Mouse (Mus musculus) adrenal gland, adult 2 months (tissue): Measurements from ENCODE around the gene Srarp. TPM values are rescaled to one million over a fixed set of nuclear protein-coding genes. Genes with fewer than 3 reads are reported as not detected.
A peak's percentile ranks its signal among the peaks of the same experiment; 100 is the strongest.

Experiments
- DNase-seq: peaks from one replicate; pipeline ENCODE4 v3.0.0; 2021
- polyA plus RNA-seq: library from polyadenylated mRNA; depleted of rRNA; stranded (reverse); fragments of >200 nt; gene quantifications from 2 replicates; pipeline ENCODE4 v1.2.3, GENCODE M21; 2012; rRNA removed
- total RNA-seq, 2 experiments: library from RNA; stranded (reverse); gene quantifications; 2 replicates each; pipeline ENCODE4 v1.2.3; 2021

The Srarp gene
- total and polyA plus RNA-seq, 3 experiments = 0.22 to 0.55 (median 0.32) TPM

GRCm38 (mm10) chr4:141389366-141390150, 46.3 kb downstream of the Srarp start:
- DNase-seq = no peak

GRCm38 (mm10) chr4:141387933-141388332, 48.0 kb downstream of the Srarp start:
- no peak for DNase-seq

DNA sequence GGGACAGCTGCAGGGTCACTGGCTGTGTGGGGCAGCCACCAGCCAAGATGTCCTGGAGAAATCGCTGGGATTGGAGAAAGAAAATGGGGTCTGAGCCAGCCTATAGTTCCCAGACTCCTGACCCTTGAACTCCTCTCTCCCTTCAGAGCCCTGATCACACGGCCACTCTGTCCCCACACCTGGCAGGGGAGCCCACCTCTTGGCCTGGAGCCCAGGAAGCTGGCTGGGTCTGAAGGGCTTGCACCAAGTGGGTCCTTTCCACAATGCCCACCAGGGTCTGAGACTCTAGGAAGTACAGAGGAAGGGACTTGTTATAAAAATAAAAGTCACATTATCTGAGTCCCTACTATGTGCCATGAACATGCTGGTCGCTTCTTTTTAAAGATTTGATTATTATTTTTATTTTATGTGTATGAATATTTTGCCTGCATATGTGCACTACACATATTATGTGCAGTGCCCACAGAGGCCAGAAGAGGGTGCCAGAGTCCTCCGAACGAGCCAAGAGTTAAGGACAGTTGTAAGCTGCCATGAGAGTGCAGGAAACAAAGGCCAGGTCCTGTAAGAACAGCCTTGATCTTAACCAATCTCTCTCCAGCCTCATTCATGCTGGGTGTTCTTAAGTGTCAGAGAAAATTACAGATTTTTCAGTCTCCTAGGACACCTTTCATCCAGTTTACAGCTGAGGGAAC, 48.7 kb downstream of the Srarp start:
- DNase-seq = peak; percentile 70

DNA sequence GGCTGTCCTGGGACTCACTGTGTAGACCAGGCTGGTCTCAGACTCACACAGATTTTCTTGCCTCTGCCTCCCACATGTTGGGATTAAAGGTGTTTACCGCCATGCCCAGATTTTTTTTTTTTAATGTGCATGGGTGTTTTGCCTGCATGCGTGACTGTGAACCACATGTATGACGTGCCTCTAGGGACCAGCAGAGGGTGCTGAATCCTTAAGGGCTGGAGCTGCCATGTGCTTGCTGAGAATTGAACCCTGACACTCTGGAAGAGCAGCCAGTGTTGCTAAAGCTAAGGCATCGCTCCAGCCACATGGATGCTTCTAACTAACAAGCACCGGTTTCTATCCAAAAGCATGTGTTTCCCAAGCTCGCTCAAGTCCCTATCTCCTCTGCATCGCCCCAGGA, 49.8 kb downstream of the Srarp start:
- no peak for DNase-seq

- DNase-seq = peak; percentile 47
Measured at GRCm38 (mm10) chr4:141385275-141385674, 50.6 kb downstream of the Srarp start.

Other genes starting within 250 kb of the Srarp start
- 1 to 10 TPM in 1 of 2 experiments, under 1 TPM in 1; 0.86 to 1.1 TPM for gene Rsg1, start 222.1 kb downstream of the Srarp start, total RNA-seq
- 1.7 and 2.3 TPM in 2 replicates for gene Rsg1, start 222.1 kb downstream of the Srarp start, polyA plus RNA-seq
- gene Arhgef19, start 196.6 kb downstream of the Srarp start, total RNA-seq = 10 to 100 TPM; 50.9 to 65.1 TPM
- gene Arhgef19, start 196.6 kb downstream of the Srarp start, polyA plus RNA-seq = 58.3 and 75.8 TPM in 2 replicates
- gene Epha2, start 134.9 kb downstream of the Srarp start, total RNA-seq = 10 to 100 TPM; 11.7 to 19.4 TPM
- 18.0 and 24.1 TPM in 2 replicates for gene Epha2, start 134.9 kb downstream of the Srarp start, polyA plus RNA-seq
- gene Fam131c, start 67.9 kb downstream of the Srarp start, total RNA-seq = 1 to 10 TPM in 1 of 2 experiments, under 1 TPM in 1; 0.86 to 4.5 TPM
- gene Fam131c, start 67.9 kb downstream of the Srarp start, polyA plus RNA-seq = 3.1 and 9.5 TPM in 2 replicates
- gene Clcnka, start 37.4 kb downstream of the Srarp start, total RNA-seq = not detected
- gene Clcnka, start 37.4 kb downstream of the Srarp start, polyA plus RNA-seq = 0.04 and 0.07 TPM in 2 replicates
- not detected for gene Clcnkb, start 20.1 kb downstream of the Srarp start, total RNA-seq
- not detected in 2 replicates for gene Clcnkb, start 20.1 kb downstream of the Srarp start, polyA plus RNA-seq
- 1 to 10 TPM in 1 of 2 experiments, under 1 TPM in 1; 0.26 to 1.1 TPM for gene Hspb7, start 15.3 kb downstream of the Srarp start, total RNA-seq
- 1.1 and 1.2 TPM in 2 replicates for gene Hspb7, start 15.3 kb downstream of the Srarp start, polyA plus RNA-seq
- gene Zbtb17, start 8.5 kb upstream of the Srarp start, total RNA-seq = 10 to 100 TPM; 15.8 to 18.7 TPM
- gene Zbtb17, start 8.5 kb upstream of the Srarp start, polyA plus RNA-seq = 26.5 and 34.4 TPM in 2 replicates
- 10 to 100 TPM; 37.8 to 55.3 TPM for gene Spen, start 102.5 kb upstream of the Srarp start, total RNA-seq
- gene Spen, start 102.5 kb upstream of the Srarp start, polyA plus RNA-seq = 63.9 and 76.4 TPM in 2 replicates
- gene Fblim1, start 170.0 kb upstream of the Srarp start, total RNA-seq = 10 to 100 TPM in 1 of 2 experiments, 1 to 10 TPM in 1; 9.0 to 23.0 TPM
- 10.4 and 12.8 TPM in 2 replicates for gene Fblim1, start 170.0 kb upstream of the Srarp start, polyA plus RNA-seq
- 1 to 10 TPM in 1 of 2 experiments, under 1 TPM in 1; 0.93 to 1.6 TPM for gene Tmem82, start 182.5 kb upstream of the Srarp start, total RNA-seq
- 2.8 TPM in 2 replicates for gene Tmem82, start 182.5 kb upstream of the Srarp start, polyA plus RNA-seq
- 10 to 100 TPM in 1 of 2 experiments, 1 to 10 TPM in 1; 9.2 to 14.2 TPM for gene Slc25a34, start 187.7 kb upstream of the Srarp start, total RNA-seq
- 4.3 and 5.7 TPM in 2 replicates for gene Slc25a34, start 187.7 kb upstream of the Srarp start, polyA plus RNA-seq
- gene Plekhm2, start 228.8 kb upstream of the Srarp start, total RNA-seq = 10 to 100 TPM; 47.8 to 73.2 TPM
- gene Plekhm2, start 228.8 kb upstream of the Srarp start, polyA plus RNA-seq = 63.1 and 63.4 TPM in 2 replicates
- not detected for gene Rsc1a1, start 249.5 kb upstream of the Srarp start, total RNA-seq
- 4.3 and 6.8 TPM in 2 replicates for gene Rsc1a1, start 249.5 kb upstream of the Srarp start, polyA plus RNA-seq